Mouse (Mus musculus): ENCODE measurements around the gene Krtap7-1. TPM values are rescaled to one million over a fixed set of nuclear protein-coding genes. Genes with fewer than 3 reads are reported as not detected.

Gene Krtap7-1
- polyA plus RNA-seq (2015; fragmentation: Nextera tagmentation; extraction: Ambion mirVana) = not detected in 2 replicates

- DNase-seq (ENCODE audit: low spot score) (no peak), ATAC-seq (no peak)
- Histone ChIP-seq H3K4me3 (ENCODE audit: low read depth, low read length) (no peak within 1 kb of the TSS), H3K9me3 (ENCODE audit: low read length) (no peaks in the 10 kb centered on the region), H3K36me3 (ENCODE audit: insufficient read depth, low read length) (no peaks in the 10 kb centered on the region), H3K27ac (ENCODE audit: low read length) (no peak within 1 kb of the TSS), H3K9ac (replicated peaks; ENCODE audit: low read depth) (no peak within 1 kb of the TSS), H3K4me2 (replicated peaks; ENCODE audit: low read depth, low read length) (no peak within 1 kb of the TSS), H3K4me1 (ENCODE audit: insufficient read depth, low read depth, low read length) (no peaks in the 10 kb centered on the region), H3K27me3 (replicated peaks; ENCODE audit: insufficient read depth, low read length) (no peaks in the 10 kb centered on the region)
- TF ChIP-seq CTCF (IDR thresholded peaks at IDR 0.05) (no peak), EP300 (IDR thresholded peaks at IDR 0.05) (no peak)
- 76% methylated on average over 4 of the region's 4 CpGs for WGBS
Observed at GRCm38 (mm10) chr16:89508223-89508622, at the start of gene Krtap7-1. Krtap7-1 (minus strand) TSS chr16:89508323.

GRCm38 (mm10) chr16:89550298-89550697 lies 42.2 kb upstream of the Krtap7-1 start:
- ATAC-seq = no peak
- no peaks in the 10 kb centered on the region for H3K9me3 ChIP-seq (ENCODE audit: low read length)
- no peaks in the 10 kb centered on the region for H3K36me3 ChIP-seq (ENCODE audit: insufficient read depth, low read length)
- no peak overlapping the region for H3K9ac ChIP-seq (replicated peaks; ENCODE audit: low read depth)
- no peaks in the 10 kb centered on the region for H3K27me3 ChIP-seq (replicated peaks; ENCODE audit: insufficient read depth, low read length)
- H3K4me3 ChIP-seq (ENCODE audit: low read depth, low read length) = no peak overlapping the region
- no peak for DNase-seq (ENCODE audit: low spot score)
- no peak overlapping the region for H3K4me2 ChIP-seq (replicated peaks; ENCODE audit: low read depth, low read length)
- no peaks in the 10 kb centered on the region for H3K4me1 ChIP-seq (ENCODE audit: insufficient read depth, low read depth, low read length)
- no peak overlapping the region for H3K27ac ChIP-seq (ENCODE audit: low read length)
- no peak for TF ChIP-seq CTCF (IDR thresholded peaks at IDR 0.05)
- no peak for TF ChIP-seq EP300 (IDR thresholded peaks at IDR 0.05)

DNA sequence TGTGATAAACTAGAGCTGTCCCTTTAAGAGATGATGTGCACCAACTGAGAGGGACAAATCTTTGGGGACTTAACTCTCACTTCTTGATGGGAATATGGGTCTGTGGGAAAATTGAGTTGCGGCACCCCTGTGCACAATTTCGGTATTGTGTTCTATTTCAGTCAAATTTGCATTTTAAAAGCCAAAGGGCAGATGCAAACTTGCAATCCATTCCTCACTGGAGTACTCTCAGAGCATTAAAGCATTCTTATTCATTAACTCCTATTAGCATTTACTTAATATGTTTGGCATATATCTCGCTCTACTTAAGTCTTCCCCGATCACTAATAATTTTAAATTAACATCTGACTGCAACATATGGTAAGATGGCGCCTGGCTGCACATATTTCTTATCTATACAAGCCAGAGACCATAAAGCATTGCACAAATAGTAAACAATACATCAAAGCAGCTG lies 29.9 kb upstream of the Krtap7-1 start:
- Histone ChIP-seq H3K36me3 (ENCODE audit: insufficient read depth, low read length) (no peaks in the 10 kb centered on the region), H3K4me3 (ENCODE audit: low read depth, low read length) (no peak overlapping the region), H3K4me1 (ENCODE audit: insufficient read depth, low read depth, low read length) (no peaks in the 10 kb centered on the region), H3K9ac (replicated peaks; ENCODE audit: low read depth) (no peak overlapping the region), H3K27me3 (replicated peaks; ENCODE audit: insufficient read depth, low read length) (no peaks in the 10 kb centered on the region), H3K9me3 (ENCODE audit: low read length) (no peaks in the 10 kb centered on the region), H3K27ac (ENCODE audit: low read length) (no peak overlapping the region), H3K4me2 (replicated peaks; ENCODE audit: low read depth, low read length) (no peak overlapping the region)
- no peak for TF ChIP-seq CTCF (IDR thresholded peaks at IDR 0.05)
- TF ChIP-seq EP300 (IDR thresholded peaks at IDR 0.05) = no peak
- DNase-seq (ENCODE audit: low spot score) = no peak
- no peak for ATAC-seq
- 71% methylated on average over 5 of the region's 5 CpGs for WGBS

DNA sequence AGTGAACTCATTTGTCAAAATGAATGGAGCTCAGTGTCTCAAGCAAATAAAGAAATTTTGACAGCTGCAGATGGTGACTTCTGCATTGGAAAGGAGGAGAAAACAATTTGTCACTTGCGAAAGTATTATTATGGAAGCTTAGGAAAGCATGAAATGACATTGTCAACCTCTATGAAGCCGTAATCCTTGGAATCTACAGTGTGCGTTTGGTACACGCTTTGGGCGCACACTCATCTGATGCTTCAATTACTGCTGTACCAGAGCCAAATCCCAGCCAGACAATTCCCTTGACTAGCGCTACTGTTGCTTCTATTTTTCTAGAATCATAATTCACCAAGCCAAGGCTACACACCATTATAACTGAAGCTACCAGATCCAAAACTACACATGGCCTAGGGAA lies 29.2 kb upstream of the Krtap7-1 start:
- Histone ChIP-seq H3K27ac (ENCODE audit: low read length) (no peak overlapping the region), H3K36me3 (ENCODE audit: insufficient read depth, low read length) (no peaks in the 10 kb centered on the region), H3K4me3 (ENCODE audit: low read depth, low read length) (no peak overlapping the region), H3K9ac (replicated peaks; ENCODE audit: low read depth) (no peak overlapping the region), H3K4me2 (replicated peaks; ENCODE audit: low read depth, low read length) (no peak overlapping the region), H3K27me3 (replicated peaks; ENCODE audit: insufficient read depth, low read length) (no peaks in the 10 kb centered on the region), H3K4me1 (ENCODE audit: insufficient read depth, low read depth, low read length) (no peaks in the 10 kb centered on the region), H3K9me3 (ENCODE audit: low read length) (no peaks in the 10 kb centered on the region)
- DNase-seq (ENCODE audit: low spot score) = no peak
- TF ChIP-seq CTCF (IDR thresholded peaks at IDR 0.05) (no peak), EP300 (IDR thresholded peaks at IDR 0.05) (no peak)
- WGBS = 89% methylated on average over 6 of the region's 6 CpGs
- no peak for ATAC-seq

DNA sequence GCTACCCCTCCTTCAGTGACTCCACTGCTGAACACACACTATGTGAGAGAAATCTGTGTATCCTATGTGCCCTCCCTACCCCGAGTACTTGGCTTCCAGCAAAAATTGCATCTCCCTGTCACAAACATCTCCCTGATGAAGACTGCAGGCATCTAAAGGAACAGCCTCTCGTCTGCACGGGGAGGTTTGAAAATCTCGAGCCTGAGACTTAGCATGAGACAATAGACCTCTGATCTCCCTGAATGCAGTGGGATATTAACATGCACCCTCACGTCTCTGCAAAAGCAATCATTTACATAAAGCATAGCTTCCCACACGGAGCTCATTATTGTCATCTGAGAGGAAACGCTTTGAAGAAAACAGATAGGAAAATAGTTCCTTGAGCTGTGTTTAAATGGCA lies 22.4 kb upstream of the Krtap7-1 start:
- H3K4me2 ChIP-seq (replicated peaks; ENCODE audit: low read depth, low read length) = no peak overlapping the region
- H3K4me1 ChIP-seq (ENCODE audit: insufficient read depth, low read depth, low read length) = no peaks in the 10 kb centered on the region
- WGBS = 43% methylated on average over 7 of the region's 7 CpGs
- no peak for DNase-seq (ENCODE audit: low spot score)
- TF ChIP-seq EP300 (IDR thresholded peaks at IDR 0.05) (no peak), CTCF (IDR thresholded peaks at IDR 0.05) (no peak)
- no peak for ATAC-seq
- H3K9ac ChIP-seq (replicated peaks; ENCODE audit: low read depth) = no peak overlapping the region
- no peaks in the 10 kb centered on the region for H3K36me3 ChIP-seq (ENCODE audit: insufficient read depth, low read length)
- H3K9me3 ChIP-seq (ENCODE audit: low read length) = no peaks in the 10 kb centered on the region
- no peaks in the 10 kb centered on the region for H3K27me3 ChIP-seq (replicated peaks; ENCODE audit: insufficient read depth, low read length)
- no peak overlapping the region for H3K4me3 ChIP-seq (ENCODE audit: low read depth, low read length)
- no peak overlapping the region for H3K27ac ChIP-seq (ENCODE audit: low read length)

DNA sequence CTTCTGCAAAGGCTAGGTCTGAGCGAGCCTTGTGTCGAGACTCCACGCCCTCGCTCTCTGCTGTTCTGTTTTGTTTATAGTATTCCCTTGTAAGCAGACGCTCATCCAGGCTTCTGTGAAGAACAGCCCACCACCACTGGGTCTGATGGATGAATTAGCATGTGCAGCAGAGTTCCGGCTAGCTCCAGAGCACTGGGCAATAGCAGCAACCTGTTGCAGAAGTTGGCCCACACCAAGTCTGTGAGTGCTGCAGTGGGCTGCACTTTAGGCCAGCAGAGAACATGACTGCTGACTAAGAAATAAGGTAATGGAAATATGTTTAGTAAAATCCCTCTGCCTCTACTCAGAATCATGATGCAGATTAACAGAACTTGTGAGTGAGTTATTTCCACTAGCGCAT lies 21.7 kb upstream of the Krtap7-1 start:
- WGBS = 38% methylated on average over 7 of the region's 7 CpGs
- no peak overlapping the region for H3K4me3 ChIP-seq (ENCODE audit: low read depth, low read length)
- TF ChIP-seq CTCF (IDR thresholded peaks at IDR 0.05) (no peak), EP300 (IDR thresholded peaks at IDR 0.05) (no peak)
- ATAC-seq (no peak), DNase-seq (ENCODE audit: low spot score) (no peak)
- no peaks in the 10 kb centered on the region for H3K27me3 ChIP-seq (replicated peaks; ENCODE audit: insufficient read depth, low read length)
- H3K4me1 ChIP-seq (ENCODE audit: insufficient read depth, low read depth, low read length) = no peaks in the 10 kb centered on the region
- H3K9ac ChIP-seq (replicated peaks; ENCODE audit: low read depth) = no peak overlapping the region
- H3K9me3 ChIP-seq (ENCODE audit: low read length) = no peaks in the 10 kb centered on the region
- no peak overlapping the region for H3K4me2 ChIP-seq (replicated peaks; ENCODE audit: low read depth, low read length)
- no peak overlapping the region for H3K27ac ChIP-seq (ENCODE audit: low read length)
- no peaks in the 10 kb centered on the region for H3K36me3 ChIP-seq (ENCODE audit: insufficient read depth, low read length)

DNA sequence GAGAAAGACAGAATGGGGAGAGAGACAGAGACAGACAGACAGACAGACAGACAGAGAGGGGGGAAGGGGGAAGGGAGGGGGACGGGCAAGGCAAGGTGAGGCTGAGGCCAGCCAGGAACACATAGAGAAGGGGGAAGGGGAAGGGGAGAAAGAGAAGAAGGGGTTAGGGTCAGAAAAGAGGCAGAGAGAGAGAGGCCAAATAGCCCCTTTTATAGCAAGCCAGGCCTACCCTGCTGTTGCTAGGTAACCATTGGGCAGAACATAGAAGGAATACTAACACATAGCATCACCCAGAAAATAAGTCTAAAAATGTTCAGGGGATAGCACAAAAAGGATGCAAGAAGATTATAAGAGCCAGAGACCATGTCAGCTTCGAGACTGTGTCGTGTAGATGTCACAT lies 20.3 kb upstream of the Krtap7-1 start:
- Histone ChIP-seq H3K9me3 (ENCODE audit: low read length) (no peaks in the 10 kb centered on the region), H3K4me2 (replicated peaks; ENCODE audit: low read depth, low read length) (no peak overlapping the region), H3K9ac (replicated peaks; ENCODE audit: low read depth) (no peak overlapping the region), H3K36me3 (ENCODE audit: insufficient read depth, low read length) (no peaks in the 10 kb centered on the region), H3K4me3 (ENCODE audit: low read depth, low read length) (no peak overlapping the region), H3K27ac (ENCODE audit: low read length) (no peak overlapping the region), H3K27me3 (replicated peaks; ENCODE audit: insufficient read depth, low read length) (no peaks in the 10 kb centered on the region), H3K4me1 (ENCODE audit: insufficient read depth, low read depth, low read length) (no peaks in the 10 kb centered on the region)
- 58% methylated on average over 3 of the region's 3 CpGs for WGBS
- DNase-seq (ENCODE audit: low spot score) (no peak), ATAC-seq (no peak)
- TF ChIP-seq CTCF (IDR thresholded peaks at IDR 0.05) (no peak), EP300 (IDR thresholded peaks at IDR 0.05) (no peak)
